Mouse (Mus musculus) cerebellum, postnatal 14 days (tissue): ENCODE results near the gene Kif1bp.
"Not testable (repeated sequence)": the region's sequence is repeated elsewhere in the genome, so short reads cannot be mapped to it uniquely, and the experiment has no call there.

ENCODE experiments used
- DNase-seq, 2 experiments: peaks; one replicate each; pipeline ENCODE4 v3.0.0; 2021; ENCODE audit warnings: mixed read lengths in 2 of 2

Gene Kif1bp

DNA sequence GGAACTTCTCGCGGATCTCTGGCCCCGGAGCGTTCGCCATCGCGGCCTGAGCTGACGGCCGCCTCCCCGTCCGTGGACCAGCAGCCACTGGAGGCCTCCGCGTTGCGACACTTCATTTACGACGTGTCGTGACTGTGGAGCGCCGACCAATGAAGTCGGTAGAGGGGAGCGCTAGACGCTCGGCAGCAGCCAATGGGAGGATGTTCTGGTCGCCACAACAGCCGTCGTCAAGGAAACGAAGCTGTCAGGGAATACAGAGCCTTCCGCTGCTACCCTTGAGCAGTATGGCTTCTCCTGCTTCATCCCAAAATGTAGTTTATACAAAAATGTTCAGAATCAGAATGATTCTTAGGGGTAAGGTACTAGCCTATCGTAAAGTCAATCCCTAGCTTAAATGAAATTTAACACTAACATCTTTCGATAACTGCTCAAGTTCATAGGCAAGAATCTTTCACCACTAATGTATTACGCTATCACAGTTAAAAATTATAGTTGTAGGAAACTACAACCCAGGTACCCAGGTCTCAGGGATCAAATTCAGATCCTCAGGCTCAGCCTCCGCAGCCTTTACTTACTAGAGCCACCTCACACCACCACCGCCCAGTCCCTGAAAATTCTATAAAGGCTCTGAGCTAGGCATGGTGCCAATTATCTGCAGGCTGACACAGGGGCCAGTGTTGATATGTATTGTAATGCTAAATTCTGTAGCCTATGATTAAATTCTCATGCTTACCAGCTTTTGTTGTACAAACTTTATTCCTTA is at the start of gene Kif1bp:
TSS of gene Kif1bp (minus strand) at position 120 of the 763 bp plus-strand sequence.
- DNase-seq = peak; percentile 97 to 98

DNA sequence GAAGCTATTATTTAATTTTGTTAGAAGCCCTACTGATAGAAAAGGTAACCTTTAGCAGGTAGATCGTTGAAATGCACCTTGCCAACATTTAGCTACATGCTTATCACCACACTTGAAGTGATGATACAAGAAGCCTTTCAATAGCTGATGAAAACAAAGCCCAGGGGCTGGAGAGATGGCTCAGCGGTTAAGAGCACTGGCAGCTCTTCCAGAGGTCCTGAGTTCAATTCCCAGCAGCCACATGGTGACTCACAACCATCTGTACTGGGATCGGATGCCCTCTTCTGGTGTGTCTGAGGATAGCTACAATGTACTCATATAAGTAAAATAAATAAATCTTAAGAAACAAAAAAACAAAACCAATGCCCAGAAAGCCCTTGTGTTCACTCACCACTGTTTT is 25.9 kb upstream of the Kif1bp start:
- no peak for DNase-seq

DNA sequence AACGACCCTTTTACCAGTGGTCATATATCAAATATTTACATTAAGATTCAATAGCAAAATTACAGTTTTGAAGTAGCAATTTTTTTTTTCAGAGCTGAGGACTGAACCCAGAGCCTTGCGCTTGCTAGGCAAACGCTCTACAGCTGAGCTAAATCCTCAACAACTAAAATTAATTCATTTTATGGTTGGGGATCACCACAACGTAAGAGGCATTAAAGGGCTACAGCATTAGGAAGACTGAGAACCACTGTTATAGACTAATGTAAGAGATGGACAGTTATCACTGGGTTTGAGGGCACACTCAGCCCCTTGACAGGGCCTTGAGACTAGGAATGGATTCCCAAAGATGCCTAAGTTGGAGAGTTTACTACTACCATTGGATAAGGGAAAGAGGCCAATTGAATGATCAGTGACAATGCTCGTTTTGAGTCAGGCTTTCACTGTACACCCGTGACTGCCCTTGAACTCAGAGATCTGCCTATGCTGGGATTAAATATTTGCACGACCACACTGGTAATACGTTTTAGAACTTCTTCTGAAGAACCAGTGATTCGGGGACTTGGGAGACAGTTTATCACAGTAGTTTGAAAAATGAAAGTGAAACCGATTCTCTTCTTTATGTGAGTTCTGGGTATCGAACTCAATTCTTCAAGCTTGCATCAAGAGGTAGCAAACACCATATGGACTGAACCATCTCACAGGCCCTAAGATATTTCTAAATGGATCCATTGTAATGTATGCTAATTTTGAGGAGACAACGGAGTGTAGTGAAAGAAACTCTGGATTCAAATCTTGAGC is 25.2 kb upstream of the Kif1bp start:
- DNase-seq = no peak

DNA sequence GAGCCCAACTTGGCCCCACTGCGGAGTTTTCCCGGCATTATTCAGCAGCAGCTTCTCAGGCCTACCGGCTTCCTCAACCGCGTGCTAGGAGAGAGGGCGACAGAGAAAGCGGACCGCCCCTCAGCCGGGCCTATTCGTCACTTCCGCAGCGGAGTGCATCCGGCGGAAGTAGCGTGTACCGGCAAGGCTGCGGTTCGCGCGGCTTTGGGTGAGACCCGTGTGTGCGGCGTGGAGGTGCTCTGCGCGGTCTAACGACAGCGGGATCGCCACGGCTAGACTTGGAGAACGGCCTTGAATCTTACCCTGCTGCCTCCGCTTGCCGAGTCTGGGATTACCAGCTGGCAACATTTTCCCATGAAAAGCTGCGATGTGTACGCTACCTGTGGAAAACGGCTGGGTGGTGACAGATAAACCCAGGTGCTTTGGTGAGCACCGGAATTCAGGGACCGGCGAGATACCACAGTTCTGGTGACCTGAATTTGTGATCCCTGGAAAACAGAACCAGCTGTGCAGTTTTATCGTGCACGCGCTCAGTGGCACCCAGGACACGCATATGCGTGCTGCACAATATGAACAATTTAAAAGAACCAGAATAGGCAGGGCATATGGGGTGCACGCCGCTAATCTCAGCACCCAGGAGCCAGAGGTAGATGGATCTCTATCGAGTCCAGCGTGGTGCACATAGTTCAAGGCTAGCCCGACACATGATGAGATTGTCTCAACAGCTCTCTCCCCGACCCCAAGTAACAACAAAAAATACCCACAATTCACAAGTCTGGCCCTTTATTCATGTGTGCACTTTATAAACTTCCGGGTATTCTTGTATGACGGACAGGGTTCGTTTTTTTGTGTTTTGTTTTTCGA is 24.2 kb upstream of the Kif1bp start, which contains the start of gene Ddx21:
TSS of gene Ddx21 (minus strand) at position 105 of the 864 bp plus-strand sequence.
- DNase-seq = peak; percentile 89 to 93

DNA sequence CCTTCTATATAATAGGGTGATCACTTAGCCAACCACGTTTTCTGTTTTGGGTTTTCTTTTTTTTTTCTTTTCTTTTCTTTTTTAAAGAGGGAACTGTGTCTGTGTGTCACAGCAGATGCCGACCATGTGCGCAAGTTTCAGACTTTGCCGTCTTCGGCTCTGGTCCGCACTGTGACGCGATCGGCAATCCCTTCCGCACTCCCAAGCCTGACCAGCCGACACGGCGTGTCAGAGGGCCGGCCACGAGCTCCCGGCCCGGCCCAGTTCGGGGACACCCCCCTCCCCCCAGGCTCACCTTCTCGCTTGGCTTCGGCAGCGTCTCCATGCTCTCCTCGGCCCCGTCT is 23.5 kb upstream of the Kif1bp start:
- DNase-seq = no peak

DNA sequence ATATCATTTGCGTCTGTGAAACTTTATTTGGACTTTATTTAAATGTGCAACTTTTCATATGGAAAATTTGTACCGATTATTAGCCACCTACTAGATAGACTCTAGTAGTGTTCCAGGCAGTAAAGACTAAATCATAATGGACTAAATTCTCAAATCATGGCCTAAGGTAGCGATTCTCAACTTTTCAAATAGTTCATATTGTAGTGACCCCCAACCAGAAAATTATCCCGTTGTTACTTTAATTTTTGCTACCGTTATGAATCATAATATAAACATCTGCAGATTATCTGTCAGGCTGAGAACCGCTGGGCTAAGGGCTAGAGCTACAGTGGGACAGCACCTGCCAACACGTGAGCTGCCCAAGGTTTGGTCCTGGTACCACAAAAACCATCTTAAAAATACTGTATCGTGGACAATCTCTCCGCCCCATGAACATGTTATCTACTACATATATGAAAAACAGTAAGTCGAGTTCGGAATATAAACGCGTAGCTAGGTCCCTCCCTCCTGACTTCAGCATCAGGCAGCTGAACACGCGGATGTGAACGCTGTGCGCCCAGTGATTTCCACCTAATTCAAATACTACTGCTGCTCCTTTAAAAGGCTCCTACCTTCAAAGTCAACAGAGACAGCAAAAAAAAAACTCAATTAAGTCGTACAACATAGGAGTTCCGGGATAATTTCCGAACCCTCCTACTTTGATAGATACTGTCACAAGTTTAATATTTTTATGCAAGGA is 23.0 kb upstream of the Kif1bp start:
- no peak for DNase-seq

DNA sequence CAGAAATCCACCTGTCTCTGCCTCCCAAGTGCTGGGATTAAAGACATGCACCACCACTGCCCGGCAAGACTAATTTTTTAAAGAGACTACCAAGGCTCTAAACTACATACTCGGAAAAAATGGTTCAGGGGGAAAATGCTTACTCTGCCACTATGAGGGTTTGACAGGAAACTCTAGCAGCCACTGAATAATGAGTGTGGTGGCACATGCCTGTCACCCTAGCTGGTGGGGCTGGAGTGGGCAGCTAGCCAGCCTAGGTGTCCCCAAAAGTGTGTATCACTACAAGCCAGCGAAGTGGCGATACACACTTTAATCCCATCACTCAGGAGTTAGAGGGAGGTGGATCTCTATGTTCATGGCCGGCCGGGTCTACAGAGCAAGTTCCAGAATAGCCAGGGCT is 21.8 kb upstream of the Kif1bp start:
- no peak for DNase-seq

DNA sequence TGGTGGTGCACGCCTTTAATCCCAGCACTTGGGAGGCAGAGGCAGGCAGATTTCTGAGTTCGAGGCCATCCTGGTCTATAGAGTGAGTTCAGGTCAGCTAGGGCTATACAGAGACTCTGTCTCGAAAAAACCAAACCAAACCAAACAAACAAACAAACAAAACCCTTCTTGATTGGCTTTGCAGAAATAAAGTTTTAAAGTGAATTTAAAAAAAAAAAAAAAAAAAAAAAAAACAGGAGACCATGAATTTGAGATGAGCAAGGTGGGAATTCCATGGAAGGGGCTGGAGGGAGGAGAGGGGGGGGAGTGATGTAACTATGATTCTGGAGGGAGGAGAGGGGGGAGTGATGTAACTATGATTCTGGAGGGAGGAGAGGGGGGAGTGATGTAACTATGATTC is 21.1 kb upstream of the Kif1bp start:
- DNase-seq = not testable (repeated sequence)

DNA sequence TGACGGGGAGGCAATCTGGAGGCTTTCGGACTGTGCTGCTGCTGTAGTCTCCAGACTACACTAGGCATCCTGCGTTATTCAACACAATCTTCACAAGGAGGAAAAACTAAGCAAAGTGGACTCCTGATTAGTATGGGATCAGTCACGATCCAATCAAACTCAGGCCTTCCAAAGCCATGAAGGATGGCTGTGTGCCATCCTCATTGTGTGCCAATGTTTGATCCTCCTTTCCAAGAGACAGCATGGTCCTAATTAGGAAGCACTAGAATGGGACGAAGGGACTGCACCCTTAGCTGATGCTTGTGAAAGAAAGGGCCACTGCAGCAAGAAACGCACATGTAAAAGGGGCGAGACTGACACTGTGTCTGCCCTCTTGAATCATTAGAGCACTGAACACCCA is 14.2 kb upstream of the Kif1bp start:
- DNase-seq = no peak

DNA sequence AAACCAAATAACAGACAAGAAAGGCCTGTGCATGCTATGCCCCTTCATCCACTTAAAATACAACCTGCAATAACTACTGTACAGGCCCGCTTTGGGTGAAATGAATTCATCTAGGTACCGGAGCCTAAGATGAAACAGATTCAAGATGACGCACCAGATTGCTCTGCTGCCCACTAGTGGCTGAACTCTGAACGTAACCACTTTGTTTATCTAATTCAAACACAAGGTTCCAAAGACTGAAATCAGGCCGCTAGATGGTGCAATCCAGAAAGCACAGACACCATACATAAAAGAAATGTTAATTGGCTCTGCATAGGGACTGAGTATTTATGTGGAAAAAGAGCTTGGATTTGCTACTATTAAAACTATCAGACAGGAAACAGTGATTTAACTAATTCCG is 11.9 kb upstream of the Kif1bp start:
- peak; percentile 93 to 97 for DNase-seq

DNA sequence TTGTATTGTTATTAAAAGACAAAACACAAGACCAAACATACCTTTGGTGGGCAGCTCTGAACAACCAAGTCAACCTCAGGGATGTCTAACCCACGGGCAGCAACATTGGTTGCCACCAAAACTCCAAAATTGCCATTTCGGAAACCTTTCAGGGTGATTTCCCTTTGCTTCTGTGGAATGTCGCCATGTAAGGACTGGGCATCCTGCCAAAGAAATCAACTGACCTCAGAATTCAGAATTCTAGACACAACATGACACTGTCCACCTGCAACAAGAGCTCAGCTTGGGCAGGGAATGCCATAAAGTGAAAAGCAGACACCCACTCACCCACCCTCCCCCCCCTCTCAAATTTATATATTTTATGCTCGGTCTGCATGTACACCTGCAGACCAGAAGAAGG is 10.4 kb upstream of the Kif1bp start:
- DNase-seq = peak in 1 of 2 experiments; percentile 45

DNA sequence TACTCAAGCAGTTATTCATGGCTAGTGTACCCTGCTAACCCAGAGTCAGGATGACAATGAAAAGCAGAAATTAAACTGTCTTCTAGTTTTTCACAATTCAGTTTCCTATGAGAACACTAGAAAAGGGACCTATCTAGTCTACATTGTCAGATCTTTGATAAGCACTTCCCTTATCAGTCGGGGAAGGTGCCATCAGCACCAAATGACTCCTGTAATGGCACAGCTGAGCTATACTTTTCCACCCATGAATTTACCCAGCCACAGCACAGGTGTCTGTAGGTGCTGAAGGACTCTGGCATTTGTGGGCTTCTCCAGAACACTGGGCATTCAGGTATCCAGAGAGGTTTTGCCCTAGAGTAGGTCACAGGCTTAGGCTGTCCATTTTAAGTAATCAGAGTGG is 5.0 kb upstream of the Kif1bp start:
- no peak for DNase-seq

DNA sequence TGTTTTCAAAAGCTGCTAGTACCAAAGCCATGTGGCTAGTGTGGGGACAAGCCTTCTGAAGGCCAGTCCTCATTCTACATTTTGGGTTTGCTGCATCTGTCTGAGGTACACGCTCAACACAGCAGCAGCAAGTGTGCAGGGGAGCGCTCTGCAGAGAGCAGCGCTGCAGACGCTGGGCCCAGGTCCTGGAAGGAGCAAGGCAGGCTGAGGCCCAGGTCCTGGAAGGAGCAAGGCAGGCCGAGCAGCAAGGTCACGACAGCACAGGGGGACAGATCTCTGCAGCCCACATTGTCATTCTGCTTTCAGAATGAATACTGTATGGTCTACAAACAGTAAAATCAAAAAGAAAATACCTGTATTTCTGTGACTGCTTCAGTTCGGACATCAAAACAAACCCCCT is 4.4 kb upstream of the Kif1bp start:
- DNase-seq = no peak

DNA sequence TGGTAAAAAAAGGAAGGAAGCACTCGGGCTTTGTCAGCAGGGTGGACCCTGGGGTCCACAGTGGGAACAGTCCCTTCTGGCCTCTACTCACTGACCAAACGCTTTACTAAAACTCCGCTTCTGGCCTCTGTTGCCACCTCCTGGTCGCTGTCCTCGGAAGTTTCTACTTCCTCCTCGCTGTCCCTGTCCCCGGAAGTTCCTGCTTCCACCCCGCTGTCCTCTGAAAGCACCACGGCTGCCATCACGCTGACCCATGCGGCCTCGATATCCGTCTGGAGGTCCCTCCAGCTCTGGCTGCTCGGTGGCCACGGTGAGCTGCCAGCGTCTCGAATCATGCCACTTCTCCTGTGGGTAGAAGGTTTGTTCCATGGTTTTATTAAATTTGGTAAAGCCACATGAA is 4.0 kb upstream of the Kif1bp start:
- DNase-seq = no peak

DNA sequence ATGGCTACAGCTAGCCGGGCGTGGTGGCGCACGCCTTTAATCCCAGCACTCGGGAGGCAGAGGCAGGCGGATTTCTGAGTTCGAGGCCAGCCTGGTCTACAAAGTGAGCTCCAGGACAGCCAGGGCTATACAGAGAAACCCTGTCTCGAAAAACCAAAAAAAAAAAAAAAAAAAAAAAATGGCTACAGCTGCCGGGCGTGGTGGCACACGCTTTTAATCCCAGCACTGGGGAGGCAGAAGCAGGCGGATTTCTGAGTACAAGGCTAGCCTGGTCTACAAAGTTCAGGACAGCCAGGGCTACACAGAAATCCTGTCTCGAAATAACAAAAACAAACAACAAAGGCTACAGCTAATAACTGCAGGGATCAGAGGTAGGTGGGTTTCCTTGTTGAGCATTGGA is 872 bp upstream of the Kif1bp start:
- not testable (repeated sequence) for DNase-seq

DNA sequence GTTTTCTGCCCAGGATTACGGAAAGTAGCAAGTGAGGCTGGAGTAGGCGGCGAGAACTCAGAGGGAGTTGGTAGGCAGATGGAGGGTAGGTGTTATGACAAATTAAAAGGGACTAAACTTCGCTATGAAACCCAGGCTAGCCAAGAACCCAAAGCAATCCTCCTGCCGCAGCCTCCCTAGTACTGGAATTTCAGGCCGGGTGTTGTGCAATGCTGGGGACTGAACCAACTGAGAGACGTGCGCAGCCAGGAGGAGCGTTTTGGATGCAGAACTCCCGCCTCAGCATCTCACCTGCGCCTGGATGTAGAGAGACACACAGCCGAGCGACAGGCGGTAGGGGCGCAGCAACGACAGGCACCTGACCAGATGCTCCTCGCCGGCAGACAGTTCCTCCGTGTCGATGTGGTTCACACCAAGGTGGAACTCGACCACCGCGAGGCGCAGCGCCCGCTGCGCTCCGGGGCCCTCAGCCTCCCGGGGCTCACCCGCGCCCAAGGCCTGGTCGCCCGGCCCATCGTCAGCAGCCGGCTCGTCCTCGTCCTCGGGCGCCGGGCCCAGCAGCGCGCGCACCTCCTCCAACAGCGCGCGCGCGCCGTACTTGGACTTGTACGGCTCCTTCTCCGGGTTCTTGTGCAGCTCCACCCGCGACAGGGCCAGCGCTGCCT is 452 bp downstream of the Kif1bp start:
- DNase-seq = no peak

DNA sequence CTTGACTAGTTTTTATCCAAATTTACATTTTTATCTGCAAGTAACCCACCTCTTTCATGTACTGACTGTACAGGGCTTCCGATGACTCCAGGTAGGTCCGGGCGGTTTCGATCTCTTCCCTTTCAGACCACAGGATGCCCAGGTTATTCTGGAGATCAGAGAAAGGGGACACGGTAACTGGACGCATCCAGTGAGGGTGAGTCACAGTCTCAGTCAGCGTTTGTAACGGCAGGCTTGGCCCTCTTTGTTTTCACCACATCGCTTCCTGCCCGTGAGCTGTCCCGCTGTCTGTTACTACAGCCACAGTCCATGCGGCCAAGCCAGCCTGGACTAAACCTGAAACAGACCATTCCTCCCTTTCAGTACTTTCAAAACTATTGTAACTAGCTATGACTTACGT is 3.3 kb downstream of the Kif1bp start:
- no peak for DNase-seq

DNA sequence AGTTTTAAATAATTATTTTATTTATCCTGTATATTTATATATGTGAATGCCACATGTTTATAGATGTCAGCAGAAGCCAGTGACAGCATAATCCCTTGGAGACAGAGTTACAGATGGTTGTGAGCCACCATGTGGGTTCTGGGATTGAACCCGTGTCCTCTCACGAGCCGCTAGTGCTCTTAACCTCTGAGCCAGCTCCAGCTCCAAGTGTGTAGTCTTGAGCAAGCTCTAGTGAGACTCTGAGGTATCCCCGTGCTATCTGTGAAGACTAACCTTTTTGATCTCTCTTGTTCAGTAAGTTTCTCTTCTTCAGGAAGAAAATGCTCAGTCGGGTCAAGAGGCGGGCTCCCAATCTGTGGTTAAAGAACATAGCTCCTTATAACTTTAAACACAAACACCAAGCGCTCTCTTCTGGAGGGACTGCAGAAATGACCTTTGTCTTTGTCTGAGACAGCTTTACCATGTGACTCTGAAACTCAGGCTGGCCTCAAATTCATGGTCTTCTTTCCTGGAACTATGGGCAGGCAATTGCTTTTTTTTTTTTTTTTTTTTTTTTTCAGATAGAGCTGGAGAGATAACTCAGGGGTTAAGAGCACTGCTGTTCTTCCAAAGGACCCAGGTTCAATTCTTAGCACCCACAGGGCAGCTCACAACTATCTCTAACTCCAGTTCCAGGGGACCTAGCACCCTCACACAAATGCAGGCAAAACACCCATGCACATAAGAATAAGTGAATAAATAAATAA is 8.0 kb downstream of the Kif1bp start:
- DNase-seq = no peak

DNA sequence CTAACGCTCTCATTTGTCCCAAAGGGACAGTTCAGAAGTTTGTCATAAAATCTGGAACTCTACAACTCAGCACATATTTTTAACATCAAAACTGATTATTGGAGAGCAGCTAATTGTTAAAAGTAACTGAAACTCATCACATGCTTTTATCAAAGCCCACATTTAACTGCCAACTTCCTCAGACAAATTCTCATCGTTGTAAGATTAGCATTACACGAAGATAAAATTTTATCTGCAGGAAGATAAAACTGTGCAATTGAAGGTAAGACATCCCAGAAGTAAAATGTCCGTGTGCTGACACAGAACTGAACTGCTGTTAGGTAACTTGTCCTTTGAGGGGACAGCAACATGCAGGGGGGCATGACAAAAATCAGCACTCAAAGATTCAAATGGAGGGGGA is 9.4 kb downstream of the Kif1bp start:
- no peak for DNase-seq

DNA sequence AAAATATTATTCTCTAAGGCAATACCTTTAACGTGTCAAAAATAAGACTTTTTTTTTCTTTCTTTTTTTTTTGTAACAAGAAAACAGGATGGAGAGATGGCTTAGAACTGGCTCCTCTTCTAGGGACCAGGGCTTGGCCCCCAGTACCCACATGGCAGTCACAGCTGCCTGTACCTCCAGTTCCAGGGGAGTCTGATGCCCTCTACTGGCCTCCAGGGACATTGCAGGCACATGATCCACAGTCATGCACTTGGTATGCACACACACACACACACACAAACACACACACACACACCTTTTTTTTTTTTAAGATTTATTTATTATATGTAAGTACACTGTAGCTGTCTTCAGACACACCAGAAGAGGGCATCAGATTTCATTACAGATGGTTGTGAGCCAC is 20.5 kb downstream of the Kif1bp start:
- DNase-seq = peak; percentile 13 to 30

DNA sequence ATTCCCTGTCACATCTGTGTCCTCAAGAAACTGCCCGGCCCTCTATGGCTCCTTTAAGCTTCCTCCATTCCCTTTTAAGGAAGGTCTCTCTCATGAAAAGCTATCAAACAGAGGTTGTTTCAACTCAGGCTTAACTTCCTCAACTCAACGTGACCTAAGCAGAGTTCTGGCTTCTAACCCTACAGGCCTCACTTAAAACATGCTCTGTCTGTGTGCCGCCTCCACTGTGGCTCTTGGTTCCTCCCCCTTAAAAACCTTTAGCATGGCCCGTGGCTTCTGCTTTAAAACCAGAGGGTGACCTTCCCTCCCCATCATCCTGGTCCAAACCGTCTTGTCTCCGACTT is 21.7 kb downstream of the Kif1bp start:
- DNase-seq = no peak
